Mouse (Mus musculus) erythroblast, embryonic 14.5 days (primary cell): Measurements from ENCODE around the gene Alox15.

Experiments used
- GATA1 ChIP-seq: IDR thresholded peaks from 2 replicates; pipeline ENCODE4 v1.6.1; 2012; ENCODE audit warnings: low read length, inconsistent platforms, mixed read lengths
- TAL1 ChIP-seq: IDR thresholded peaks from 3 replicates; pipeline ENCODE4 v1.6.1; 2012; ENCODE audit warnings: low read length, inconsistent platforms, mixed read lengths

DNA sequence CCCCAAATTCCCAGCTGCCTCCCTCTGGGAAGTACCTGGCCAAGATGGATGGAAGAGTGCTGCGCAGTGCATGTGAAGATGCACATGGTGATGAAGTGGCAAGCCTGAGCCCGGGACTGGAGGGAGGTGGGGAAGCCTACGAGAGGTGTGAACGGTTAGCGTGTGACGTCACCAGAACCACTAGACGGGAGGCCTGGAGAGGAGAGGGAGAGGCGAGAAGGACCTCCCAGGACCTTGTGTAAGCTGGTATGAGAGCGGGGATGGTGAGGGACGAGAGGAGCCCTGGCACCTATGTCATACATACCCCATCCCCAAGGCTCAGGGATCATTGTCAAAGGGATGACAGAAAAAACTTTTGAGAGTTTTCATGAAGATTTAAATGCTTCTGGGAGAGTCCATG lies 6.8 kb downstream of the Alox15 start:
- TF ChIP-seq GATA1, result no peak
- TF ChIP-seq TAL1, result no peak
